Mouse (Mus musculus): Measurements from ENCODE around the gene Kifc3.

- TF ChIP-seq CTCF (conservative IDR thresholded peaks at IDR 0.05; ENCODE audit: low read length), result no peak
- TF ChIP-seq NANOG (IDR thresholded peaks at IDR 0.05; ENCODE audit: borderline replicate concordance, low read length), result no peak
- no peak for TF ChIP-seq POU5F1 (IDR thresholded peaks at IDR 0.05; ENCODE audit: borderline replicate concordance, low read length)
Measured at GRCm38 (mm10) chr8:95144631-95145015, 58.0 kb downstream of the Kifc3 start.
